Mouse (Mus musculus) lung, postnatal 0 days (tissue): ENCODE data around the gene Gm20388. TPM values are rescaled to one million over a fixed set of nuclear protein-coding genes. Genes with fewer than 3 reads are reported as not detected.

Experiments
- ATAC-seq: fragments of 200-750 bp; cut with Nextera tagmentation; 2 replicates; pipeline ENCODE4 v1.8.0; 2017; ENCODE audit warnings: moderate library complexity
- DNase-seq: peaks from one replicate; pipeline ENCODE4 v3.0.0-alpha.2; 2016; ENCODE audit warnings: low spot score
- H3K27ac ChIP-seq: fragments of 300-500 bp; sonication (generic); 2 replicates; pipeline ENCODE4 v1.5.1; 2014; ENCODE audit warnings: antibody characterized with exemption, mild to moderate bottlenecking, low read length, mixed read lengths
- H3K27me3 ChIP-seq: fragments of 300-500 bp; sonication (generic); replicated peaks from 2 replicates; pipeline ENCODE4 v1.6.1; 2014; ENCODE audit warnings: low read length, mixed read lengths; ENCODE audit not compliant: insufficient read depth
- H3K36me3 ChIP-seq: fragments of 300-500 bp; sonication (generic); 2 replicates; pipeline ENCODE4 v1.6.1; 2014; ENCODE audit warnings: low read length, mixed read lengths; ENCODE audit not compliant: insufficient read depth
- H3K4me1 ChIP-seq: fragments of 300-500 bp; sonication (generic); 2 replicates; pipeline ENCODE4 v1.6.1; 2014; ENCODE audit warnings: antibody characterized with exemption, low read depth, low read length, mixed read lengths; ENCODE audit not compliant: insufficient read depth
- H3K4me2 ChIP-seq: fragments of 300-500 bp; sonication (generic); replicated peaks from 2 replicates; pipeline ENCODE4 v1.6.1; 2014; ENCODE audit warnings: low read depth, mild to moderate bottlenecking, low read length, moderate library complexity, mixed read lengths
- H3K4me3 ChIP-seq: fragments of 300-500 bp; sonication (generic); 2 replicates; pipeline ENCODE4 v1.5.1; 2014; ENCODE audit warnings: low read depth, low read length
- H3K9ac ChIP-seq: fragments of 300-500 bp; sonication (generic); replicated peaks from 2 replicates; pipeline ENCODE4 v1.6.1; 2014; ENCODE audit warnings: low read depth, mild to moderate bottlenecking
- H3K9me3 ChIP-seq: fragments of 300-500 bp; sonication (generic); 2 replicates; pipeline ENCODE4 v1.6.1; 2016; ENCODE audit warnings: low read length, mixed read lengths
- CTCF ChIP-seq: IDR thresholded peaks from 2 replicates; pipeline ENCODE4 v1.5.1; 2016; ENCODE audit warnings: antibody characterized with exemption, mild to moderate bottlenecking
- EP300 ChIP-seq: IDR thresholded peaks from 2 replicates; pipeline ENCODE4 v1.6.1; 2016; ENCODE audit warnings: antibody characterized with exemption, mild to moderate bottlenecking, control low read depth
- WGBS: fragments of 180-500 bp; shearing (Covaris S2); extraction: QIAGEN DNeasy Blood & Tissue Kit; methylation state at CpG from one replicate; pipeline ENCODE4 v1.1.7; 2014; 5-methylcytosine and 5-hydroxymethylcytosine counted together
- polyA plus RNA-seq: library from polyadenylated mRNA; unstranded; fragments of >200 nt; fragmentation: Nextera tagmentation; extraction: Ambion mirVana; gene quantifications from 2 replicates; pipeline ENCODE4 v1.2.1, GENCODE M21; 2015

The Gm20388 gene
- polyA plus RNA-seq, 1 experiment from 2014 or later, result not detected

DNA sequence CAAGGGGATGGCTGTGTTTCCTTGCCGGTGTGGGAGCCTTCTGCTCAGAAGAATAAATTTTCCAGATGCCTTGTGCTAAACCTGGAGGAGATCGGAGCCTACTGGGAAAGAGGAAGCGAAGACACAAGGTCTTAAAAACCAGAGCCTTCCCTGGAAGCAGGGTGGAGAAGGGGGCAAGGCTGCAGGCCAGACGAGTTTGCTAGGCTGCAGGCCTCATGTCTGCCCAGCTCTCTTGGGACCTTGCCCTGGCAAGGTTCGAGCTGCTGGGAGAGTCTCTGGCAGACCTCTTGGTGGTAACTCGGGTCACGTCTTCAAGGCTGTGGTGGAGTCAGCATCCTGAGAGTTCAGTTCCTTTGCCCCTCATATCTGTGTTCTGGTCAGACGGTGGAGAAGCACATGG lies 324.2 kb downstream of the Gm20388 start:
- DNase-seq (no peak), ATAC-seq (no peak)
- Histone ChIP-seq H3K27ac (no peak overlapping the region), H3K4me2 (no peak overlapping the region), H3K36me3 (no peaks in the 10 kb centered on the region), H3K9me3 (no peaks in the 10 kb centered on the region), H3K9ac (no peak overlapping the region), H3K4me1 (peaks cover 12% of the 10 kb centered on the region), H3K27me3 (no peaks in the 10 kb centered on the region), H3K4me3 (no peak overlapping the region)
- 62% methylated on average over 8 of the region's 8 CpGs for WGBS
- TF ChIP-seq EP300 (no peak), CTCF (no peak)

DNA sequence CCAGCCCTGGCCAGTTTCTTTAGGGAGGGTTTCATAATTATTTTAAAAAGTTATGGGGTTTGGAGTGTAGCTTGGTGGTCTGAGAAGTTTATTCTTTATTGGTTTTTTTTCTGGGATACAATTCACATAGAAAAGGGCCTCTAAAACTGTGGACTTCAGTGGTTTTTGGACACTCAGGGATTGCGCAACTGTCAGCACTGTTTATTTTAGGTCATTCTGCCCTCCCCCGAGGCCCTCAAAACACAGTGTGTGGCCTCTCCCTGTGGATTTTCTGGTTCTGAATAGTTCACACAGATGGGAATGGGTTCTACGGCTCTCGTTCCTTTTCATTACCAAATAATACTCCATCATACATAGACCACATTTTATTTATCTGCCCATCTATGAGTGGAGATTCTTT lies 332.6 kb downstream of the Gm20388 start:
- 49% methylated on average over 4 of the region's 4 CpGs for WGBS
- Histone ChIP-seq H3K4me1 (0 out of 2 replicates have a peak, but pooled peaks cover 5% of the 10 kb centered on the region), H3K36me3 (no peaks in the 10 kb centered on the region), H3K4me3 (no peak overlapping the region), H3K27ac (no peak overlapping the region), H3K9me3 (no peaks in the 10 kb centered on the region), H3K27me3 (no peaks in the 10 kb centered on the region), H3K9ac (no peak overlapping the region), H3K4me2 (no peak overlapping the region)
- TF ChIP-seq CTCF, result no peak
- TF ChIP-seq EP300, result no peak
- ATAC-seq (no peak), DNase-seq (peak; percentile 52)

DNA sequence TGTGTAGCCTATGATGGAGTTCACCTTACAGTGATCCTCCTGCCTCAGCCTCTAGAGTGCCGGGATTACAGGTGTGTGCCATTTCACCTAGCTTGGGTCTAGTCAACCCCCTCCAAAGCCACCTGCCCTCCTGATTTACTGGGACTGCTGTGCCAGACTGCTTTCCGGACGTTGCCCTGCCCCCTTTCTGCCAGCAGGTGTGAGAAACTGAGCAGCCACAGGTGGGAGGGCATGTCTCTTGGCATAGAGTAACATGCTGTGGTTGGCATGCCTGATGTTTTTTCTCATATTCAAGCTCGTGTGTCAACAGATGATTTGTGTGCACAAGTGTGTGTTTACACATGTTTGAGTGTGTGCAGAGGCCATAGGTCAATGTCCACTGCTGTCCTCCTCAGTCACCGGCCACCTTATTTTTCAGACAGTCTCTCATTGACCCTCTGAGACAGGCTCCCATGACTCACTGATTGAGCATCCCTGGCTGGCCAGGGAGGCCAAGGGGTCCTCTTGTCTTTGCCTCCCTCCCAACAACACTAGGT lies 333.3 kb downstream of the Gm20388 start:
- H3K4me3 ChIP-seq, result no peak overlapping the region
- H3K9me3 ChIP-seq, result no peaks in the 10 kb centered on the region
- ATAC-seq (no peak), DNase-seq (no peak)
- no peaks in the 10 kb centered on the region for H3K27me3 ChIP-seq
- H3K36me3 ChIP-seq, result no peaks in the 10 kb centered on the region
- H3K27ac ChIP-seq, result no peak overlapping the region
- TF ChIP-seq CTCF (no peak), EP300 (no peak)
- 73% methylated on average over 5 of the region's 5 CpGs for WGBS
- no peak overlapping the region for H3K4me2 ChIP-seq
- no peak overlapping the region for H3K9ac ChIP-seq
- H3K4me1 ChIP-seq, result 0 out of 2 replicates have a peak, but pooled peaks cover 5% of the 10 kb centered on the region

DNA sequence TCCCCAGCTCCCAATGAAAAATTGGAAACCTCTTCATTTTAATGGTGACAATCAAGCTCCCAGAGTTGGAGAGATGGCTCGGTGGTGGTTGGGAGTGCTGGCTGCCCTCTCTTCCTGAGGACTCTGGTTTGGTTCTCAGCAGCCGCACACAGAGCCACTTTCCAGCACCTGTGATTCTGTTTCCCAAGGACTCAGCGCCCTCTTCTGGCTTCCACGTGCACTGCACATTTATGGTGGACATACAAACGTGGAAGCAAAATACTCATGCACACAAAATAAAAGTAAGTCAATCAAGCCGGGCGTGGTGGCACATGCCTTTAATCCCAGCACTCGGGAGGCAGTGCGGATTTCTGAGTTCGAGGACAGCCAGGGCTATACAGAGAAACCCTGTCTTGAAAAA lies 333.9 kb downstream of the Gm20388 start:
- no peak for ATAC-seq
- H3K27me3 ChIP-seq, result no peaks in the 10 kb centered on the region
- WGBS, result 91% methylated on average over 10 of the region's 10 CpGs
- 0 out of 2 replicates have a peak, but pooled peaks cover 5% of the 10 kb centered on the region for H3K4me1 ChIP-seq
- no peak overlapping the region for H3K9ac ChIP-seq
- no peak overlapping the region for H3K27ac ChIP-seq
- no peak overlapping the region for H3K4me3 ChIP-seq
- DNase-seq, result no peak
- no peak overlapping the region for H3K4me2 ChIP-seq
- H3K9me3 ChIP-seq, result no peaks in the 10 kb centered on the region
- no peaks in the 10 kb centered on the region for H3K36me3 ChIP-seq
- no peak for TF ChIP-seq EP300
- peak; percentile 44 for TF ChIP-seq CTCF

DNA sequence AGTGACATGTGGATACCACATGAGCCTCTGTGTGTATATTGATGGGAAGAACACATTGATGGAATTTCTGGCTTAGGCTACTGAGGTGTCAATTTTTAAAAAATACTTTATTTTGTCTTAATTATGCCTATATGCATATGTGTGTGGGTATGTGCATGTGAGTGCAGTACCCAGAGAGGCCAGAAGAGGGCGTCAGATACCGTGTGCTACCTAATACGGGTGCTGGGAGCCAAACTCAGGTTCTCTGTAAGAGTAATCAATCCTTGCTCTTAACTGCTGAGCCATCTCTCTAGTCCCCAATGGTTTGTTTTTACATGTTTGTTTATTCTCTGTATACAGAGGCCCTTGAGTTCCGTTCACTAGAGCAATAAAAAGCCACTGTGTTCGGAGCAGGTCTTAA lies 337.0 kb downstream of the Gm20388 start:
- 61% methylated on average over 5 of the region's 5 CpGs for WGBS
- no peak for TF ChIP-seq EP300
- peak; percentile 55 for TF ChIP-seq CTCF
- ATAC-seq, result no peak
- no peak for DNase-seq
- Histone ChIP-seq H3K4me3 (no peak overlapping the region), H3K4me2 (no peak overlapping the region), H3K9me3 (no peaks in the 10 kb centered on the region), H3K9ac (no peak overlapping the region), H3K36me3 (no peaks in the 10 kb centered on the region), H3K27ac (no peak overlapping the region), H3K4me1 (0 out of 2 replicates have a peak, but pooled peaks cover under 1% of the 10 kb centered on the region), H3K27me3 (no peaks in the 10 kb centered on the region)

DNA sequence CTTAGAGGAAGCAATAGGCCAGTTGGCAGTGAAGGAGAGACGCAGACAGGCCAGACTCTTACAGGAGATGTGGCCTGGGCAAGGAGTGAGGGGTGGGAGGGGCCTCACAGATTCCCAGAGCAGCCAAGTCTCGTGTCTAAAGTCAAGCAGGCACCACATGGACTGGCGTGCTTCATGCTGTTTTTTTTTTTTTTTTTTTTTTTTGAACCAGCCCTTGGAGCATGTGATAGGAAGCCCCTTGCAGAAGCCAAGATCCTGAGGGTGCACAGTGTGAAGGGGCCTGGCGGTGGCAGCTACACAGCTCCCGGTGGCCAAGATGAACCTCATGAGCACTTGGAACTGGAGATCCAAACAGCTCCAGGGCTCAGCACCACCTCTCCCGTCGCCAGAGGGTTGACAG lies 337.4 kb downstream of the Gm20388 start:
- no peak overlapping the region; the same call in 1 of the 2 replicates for H3K27ac ChIP-seq
- no peaks in the 10 kb centered on the region for H3K4me1 ChIP-seq
- H3K4me2 ChIP-seq, result no peak overlapping the region
- H3K9me3 ChIP-seq, result no peaks in the 10 kb centered on the region
- 41% methylated on average over 7 of the region's 7 CpGs for WGBS
- TF ChIP-seq EP300 (no peak), CTCF (no peak)
- DNase-seq (peak; percentile 47), ATAC-seq (peak; percentile 16)
- H3K4me3 ChIP-seq, result no peak overlapping the region
- no peak overlapping the region for H3K9ac ChIP-seq
- H3K36me3 ChIP-seq, result no peaks in the 10 kb centered on the region
- H3K27me3 ChIP-seq, result no peaks in the 10 kb centered on the region

DNA sequence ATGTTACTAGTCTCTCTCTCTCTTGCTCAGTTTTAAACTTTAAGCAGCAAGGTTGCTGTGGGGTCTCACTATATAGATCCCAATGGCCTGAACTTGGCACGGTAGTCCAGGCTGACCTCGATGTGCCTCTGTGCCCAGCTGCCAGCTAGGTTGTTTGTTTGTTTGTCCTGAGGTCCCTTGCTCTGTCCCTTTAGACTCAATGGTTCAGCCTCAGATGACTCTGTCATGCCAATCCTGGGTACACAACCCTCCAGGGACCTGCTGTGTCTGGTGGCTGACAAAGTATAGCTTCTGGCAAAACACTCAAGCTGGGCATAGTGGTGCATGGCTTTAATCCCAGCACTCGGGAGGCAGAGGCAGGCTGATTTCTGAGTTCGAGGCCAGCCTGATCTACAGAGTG lies 337.8 kb downstream of the Gm20388 start:
- DNase-seq, result no peak
- no peak overlapping the region for H3K4me2 ChIP-seq
- ATAC-seq, result no peak
- H3K4me1 ChIP-seq, result no peaks in the 10 kb centered on the region
- no peak overlapping the region for H3K9ac ChIP-seq
- no peak overlapping the region for H3K4me3 ChIP-seq
- no peaks in the 10 kb centered on the region for H3K36me3 ChIP-seq
- H3K9me3 ChIP-seq, result no peaks in the 10 kb centered on the region
- H3K27ac ChIP-seq, result no peak overlapping the region; the same call in 1 of the 2 replicates
- 73% methylated on average over 4 of the region's 4 CpGs for WGBS
- H3K27me3 ChIP-seq, result no peaks in the 10 kb centered on the region
- TF ChIP-seq CTCF, result no peak
- no peak for TF ChIP-seq EP300
